Mouse (Mus musculus) lung, adult 2 months (tissue): ENCODE measurements around the gene Kpnb1.

ENCODE experiments used
- CTCF ChIP-seq: fragments of 200-500 bp; IDR thresholded peaks from 2 replicates; pipeline ENCODE4 v1.5.1; 2011; ENCODE audit warnings: mild to moderate bottlenecking, low read length, control low read depth; ENCODE audit not compliant: insufficient read depth
- POLR2A ChIP-seq: fragments of 200-500 bp; IDR thresholded peaks from 2 replicates; pipeline ENCODE4 v1.6.1; 2011; ENCODE audit warnings: low read depth, mild to moderate bottlenecking, control low read depth, low read length, borderline replicate concordance; ENCODE audit errors: extremely low read depth

GRCm38 (mm10) chr11:97156999-97157398, 30.7 kb downstream of the Kpnb1 start:
- TF ChIP-seq CTCF: no peak
- no peak for TF ChIP-seq POLR2A
